Mouse (Mus musculus): ENCODE measurements around the gene Dcun1d4. TPM values are rescaled to one million over a fixed set of nuclear protein-coding genes. Genes with fewer than 3 reads are reported as not detected.

Gene Dcun1d4
- polyA plus RNA-seq, 1 experiment from 2014 or later = 20.3 TPM

DNA sequence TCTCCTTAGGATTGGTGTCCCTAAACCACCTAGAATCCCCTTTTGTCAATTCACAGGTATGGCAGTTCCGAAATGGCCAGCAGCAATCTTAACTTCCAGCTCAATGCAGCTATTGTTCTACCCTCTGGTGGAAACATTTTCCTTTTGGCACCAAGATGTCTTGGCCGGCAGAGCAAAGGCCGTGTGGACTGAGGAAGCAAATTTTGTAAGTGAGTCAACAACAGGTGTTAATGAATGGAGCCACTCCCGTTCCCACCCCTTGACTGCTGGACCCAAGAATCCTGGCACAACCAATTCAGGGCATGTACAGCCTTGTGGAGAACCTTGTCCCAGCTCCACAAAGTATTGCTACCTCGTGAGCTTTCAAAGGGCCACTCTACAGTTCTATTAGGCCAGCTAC lies 85.3 kb downstream of the Dcun1d4 start:
- no peaks in the 10 kb centered on the region for H3K27me3 ChIP-seq (ENCODE audit: control insufficient read depth, insufficient read depth, low read length)
- no peaks in the 10 kb centered on the region for H3K9me3 ChIP-seq (ENCODE audit: control insufficient read depth, low read length)
- no peak for ATAC-seq (ENCODE audit: insufficient number of reproducible peaks, insufficient read depth, low FRiP score, low read depth)
- H3K4me2 ChIP-seq (ENCODE audit: low read length) = no peak overlapping the region
- H3K27ac ChIP-seq (replicated peaks in 1 of 2; ENCODE audit: control insufficient read depth in 1 of 2, insufficient read depth in 1 of 2, low read depth in 2 of 2, low read length in 2 of 2) = no peak overlapping the region
- H3K4me3 ChIP-seq (ENCODE audit: control insufficient read depth in 1 of 2, insufficient read depth in 1 of 2, low read depth in 1 of 2, low read length in 2 of 2) = no peak overlapping the region
- WGBS = 74% methylated on average over 5 of the region's 5 CpGs
- H3K9ac ChIP-seq (ENCODE audit: low read length) = no peak overlapping the region
- H3K36me3 ChIP-seq (ENCODE audit: control insufficient read depth, insufficient read depth, low read length) = no peaks in the 10 kb centered on the region
- no peaks in the 10 kb centered on the region for H3K4me1 ChIP-seq (ENCODE audit: control insufficient read depth in 2 of 2, insufficient read depth in 2 of 2, low read length in 2 of 2)

DNA sequence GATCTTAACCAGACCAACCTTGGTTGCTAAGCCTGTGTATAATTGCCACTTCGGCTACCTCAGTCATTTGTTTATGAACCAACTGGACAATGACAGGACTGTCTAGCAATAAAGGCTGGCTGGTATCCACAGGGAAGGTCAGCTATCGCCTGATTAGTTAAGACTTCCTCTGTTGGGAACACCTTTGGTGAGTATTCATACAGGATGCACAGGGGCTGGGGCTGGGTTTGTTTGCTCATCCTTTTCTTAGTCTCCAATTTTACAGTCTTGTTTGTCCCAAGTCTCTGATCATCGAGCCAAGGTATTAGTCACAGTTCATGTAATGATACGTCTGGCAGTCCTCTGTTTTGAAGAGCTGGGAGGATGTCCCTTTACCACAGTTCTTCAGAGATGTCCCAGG lies 86.1 kb downstream of the Dcun1d4 start:
- ATAC-seq (ENCODE audit: insufficient number of reproducible peaks, insufficient read depth, low FRiP score, low read depth) = no peak
- Histone ChIP-seq H3K36me3 (ENCODE audit: control insufficient read depth, insufficient read depth, low read length) (no peaks in the 10 kb centered on the region), H3K9ac (ENCODE audit: low read length) (no peak overlapping the region), H3K4me2 (ENCODE audit: low read length) (no peak overlapping the region), H3K27me3 (ENCODE audit: control insufficient read depth, insufficient read depth, low read length) (no peaks in the 10 kb centered on the region), H3K9me3 (ENCODE audit: control insufficient read depth, low read length) (no peaks in the 10 kb centered on the region), H3K4me3 (ENCODE audit: control insufficient read depth in 1 of 2, insufficient read depth in 1 of 2, low read depth in 1 of 2, low read length in 2 of 2) (no peak overlapping the region), H3K4me1 (ENCODE audit: control insufficient read depth in 2 of 2, insufficient read depth in 2 of 2, low read length in 2 of 2) (no peaks in the 10 kb centered on the region), H3K27ac (replicated peaks in 1 of 2; ENCODE audit: control insufficient read depth in 1 of 2, insufficient read depth in 1 of 2, low read depth in 2 of 2, low read length in 2 of 2) (no peak overlapping the region)
- WGBS = 80% methylated on average over 4 of the region's 4 CpGs

DNA sequence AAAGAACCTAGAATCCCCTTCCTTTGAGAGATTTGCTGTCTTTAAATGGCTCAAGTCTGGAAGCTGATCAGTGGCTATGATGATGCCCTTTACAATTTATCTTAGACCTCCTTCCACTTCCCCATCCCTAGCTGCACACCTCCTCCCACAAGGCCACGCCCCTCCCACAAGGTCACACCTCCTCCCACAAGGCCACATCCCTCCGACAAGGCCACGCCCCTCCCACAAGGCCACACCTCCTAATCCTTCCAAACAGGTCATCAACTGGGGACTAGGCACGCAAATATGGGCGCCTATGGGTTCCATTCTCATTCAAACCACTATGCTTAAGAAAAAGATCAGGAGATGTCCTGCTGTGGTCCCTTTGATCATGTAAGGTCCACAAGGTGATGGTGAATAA lies 88.4 kb downstream of the Dcun1d4 start:
- Histone ChIP-seq H3K9me3 (ENCODE audit: control insufficient read depth, low read length) (no peaks in the 10 kb centered on the region), H3K36me3 (ENCODE audit: control insufficient read depth, insufficient read depth, low read length) (no peaks in the 10 kb centered on the region), H3K4me3 (ENCODE audit: control insufficient read depth in 1 of 2, insufficient read depth in 1 of 2, low read depth in 1 of 2, low read length in 2 of 2) (no peak overlapping the region), H3K27me3 (ENCODE audit: control insufficient read depth, insufficient read depth, low read length) (no peaks in the 10 kb centered on the region), H3K4me2 (ENCODE audit: low read length) (no peak overlapping the region), H3K27ac (replicated peaks in 1 of 2; ENCODE audit: control insufficient read depth in 1 of 2, insufficient read depth in 1 of 2, low read depth in 2 of 2, low read length in 2 of 2) (no peak overlapping the region), H3K9ac (ENCODE audit: low read length) (no peak overlapping the region), H3K4me1 (ENCODE audit: control insufficient read depth in 2 of 2, insufficient read depth in 2 of 2, low read length in 2 of 2) (no peaks in the 10 kb centered on the region)
- 77% methylated on average over 5 of the region's 5 CpGs for WGBS
- no peak for ATAC-seq (ENCODE audit: insufficient number of reproducible peaks, insufficient read depth, low FRiP score, low read depth)

DNA sequence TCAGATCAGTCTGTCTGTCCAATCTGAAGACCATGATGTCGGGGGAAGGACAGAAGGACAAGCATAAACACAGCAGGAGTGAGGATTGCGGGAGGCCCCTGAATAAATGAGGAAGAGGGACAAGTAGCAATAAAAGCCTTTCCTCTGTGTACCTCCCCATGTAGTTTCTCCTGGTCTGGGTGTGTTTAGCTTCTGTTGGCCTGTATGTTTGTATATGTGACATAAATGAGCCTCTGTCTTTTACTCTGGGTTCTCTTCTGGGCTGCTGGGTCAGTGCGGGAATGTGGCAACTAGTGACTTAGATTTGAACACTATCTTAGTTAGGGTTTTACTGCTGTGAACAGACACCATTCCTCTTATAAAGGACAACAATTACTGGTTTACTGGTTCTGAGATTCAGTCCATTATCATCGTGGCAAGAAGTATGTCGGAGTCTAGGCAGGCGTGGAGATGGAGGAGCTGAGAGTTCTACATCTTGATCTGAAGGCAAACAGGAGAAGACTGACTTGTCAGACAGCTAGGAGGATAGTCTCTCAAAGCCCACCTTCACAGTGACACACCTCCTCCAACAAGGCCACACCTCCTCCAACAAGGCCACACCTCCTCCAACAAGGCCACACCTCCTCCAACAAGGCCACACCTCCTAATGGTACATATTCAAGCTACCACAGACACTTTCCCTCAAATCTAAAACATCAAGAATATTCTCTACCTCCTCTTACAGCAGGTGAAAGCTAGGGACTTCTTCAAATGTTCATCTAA lies 90.8 kb downstream of the Dcun1d4 start:
- Histone ChIP-seq H3K27ac (replicated peaks in 1 of 2; ENCODE audit: control insufficient read depth in 1 of 2, insufficient read depth in 1 of 2, low read depth in 2 of 2, low read length in 2 of 2) (no peak overlapping the region), H3K4me3 (ENCODE audit: control insufficient read depth in 1 of 2, insufficient read depth in 1 of 2, low read depth in 1 of 2, low read length in 2 of 2) (no peak overlapping the region), H3K36me3 (ENCODE audit: control insufficient read depth, insufficient read depth, low read length) (no peaks in the 10 kb centered on the region), H3K4me2 (ENCODE audit: low read length) (no peak overlapping the region), H3K9ac (ENCODE audit: low read length) (no peak overlapping the region), H3K27me3 (ENCODE audit: control insufficient read depth, insufficient read depth, low read length) (no peaks in the 10 kb centered on the region), H3K9me3 (ENCODE audit: control insufficient read depth, low read length) (no peaks in the 10 kb centered on the region), H3K4me1 (ENCODE audit: control insufficient read depth in 2 of 2, insufficient read depth in 2 of 2, low read length in 2 of 2) (no peaks in the 10 kb centered on the region)
- ATAC-seq (ENCODE audit: insufficient number of reproducible peaks, insufficient read depth, low FRiP score, low read depth) = no peak
- 84% methylated on average over 6 of the region's 6 CpGs for WGBS

DNA sequence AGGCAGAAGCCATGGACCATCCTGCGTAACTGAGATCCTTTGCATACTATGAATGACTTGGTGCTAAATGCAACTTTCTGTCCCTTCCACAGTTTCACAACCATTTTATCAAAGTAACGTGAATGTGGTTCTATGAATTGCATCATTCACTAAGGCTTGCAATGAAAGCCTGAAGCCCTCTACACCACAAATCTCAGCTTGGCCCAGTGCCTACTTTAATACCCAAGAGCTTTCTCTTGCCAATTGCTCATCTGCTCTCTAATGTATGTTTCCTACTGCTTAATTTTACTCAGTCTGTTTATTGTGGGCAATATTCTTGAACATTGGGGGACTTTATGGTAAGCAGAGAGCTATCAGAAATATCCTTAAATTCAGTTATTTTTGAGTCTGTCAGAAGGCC lies 92.0 kb downstream of the Dcun1d4 start:
- Histone ChIP-seq H3K9me3 (ENCODE audit: control insufficient read depth, low read length) (no peaks in the 10 kb centered on the region), H3K27ac (replicated peaks in 1 of 2; ENCODE audit: control insufficient read depth in 1 of 2, insufficient read depth in 1 of 2, low read depth in 2 of 2, low read length in 2 of 2) (no peak overlapping the region), H3K27me3 (ENCODE audit: control insufficient read depth, insufficient read depth, low read length) (no peaks in the 10 kb centered on the region), H3K4me2 (ENCODE audit: low read length) (no peak overlapping the region), H3K4me1 (ENCODE audit: control insufficient read depth in 2 of 2, insufficient read depth in 2 of 2, low read length in 2 of 2) (no peaks in the 10 kb centered on the region), H3K36me3 (ENCODE audit: control insufficient read depth, insufficient read depth, low read length) (no peaks in the 10 kb centered on the region), H3K9ac (ENCODE audit: low read length) (no peak overlapping the region), H3K4me3 (ENCODE audit: control insufficient read depth in 1 of 2, insufficient read depth in 1 of 2, low read depth in 1 of 2, low read length in 2 of 2) (no peak overlapping the region)
- 78% methylated on average over 2 of the region's 2 CpGs for WGBS
- ATAC-seq (ENCODE audit: insufficient number of reproducible peaks, insufficient read depth, low FRiP score, low read depth) = no peak

DNA sequence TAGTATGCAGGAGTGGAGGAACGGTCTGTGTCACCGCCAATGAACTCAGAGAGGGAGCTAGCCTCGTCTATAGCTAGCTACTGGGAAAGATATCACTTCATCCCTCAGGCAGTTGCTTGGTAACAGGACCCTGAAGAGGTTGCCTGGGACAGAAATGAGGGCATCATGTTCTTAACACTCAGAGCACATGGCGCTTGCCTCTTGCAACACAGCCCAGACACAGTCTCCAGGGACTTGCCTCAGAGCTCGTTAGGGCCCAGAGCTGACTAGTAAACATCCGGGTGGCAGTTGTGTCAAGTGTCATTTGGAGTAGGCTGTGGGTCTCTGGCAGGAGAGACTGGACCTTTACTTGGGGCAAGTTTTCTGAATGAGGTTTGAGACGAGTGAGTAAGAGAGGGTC lies 93.0 kb downstream of the Dcun1d4 start:
- Histone ChIP-seq H3K9me3 (ENCODE audit: control insufficient read depth, low read length) (no peaks in the 10 kb centered on the region), H3K27ac (replicated peaks in 1 of 2; ENCODE audit: control insufficient read depth in 1 of 2, insufficient read depth in 1 of 2, low read depth in 2 of 2, low read length in 2 of 2) (no peak overlapping the region), H3K4me1 (ENCODE audit: control insufficient read depth in 2 of 2, insufficient read depth in 2 of 2, low read length in 2 of 2) (no peaks in the 10 kb centered on the region), H3K4me3 (ENCODE audit: control insufficient read depth in 1 of 2, insufficient read depth in 1 of 2, low read depth in 1 of 2, low read length in 2 of 2) (no peak overlapping the region), H3K4me2 (ENCODE audit: low read length) (no peak overlapping the region), H3K36me3 (ENCODE audit: control insufficient read depth, insufficient read depth, low read length) (no peaks in the 10 kb centered on the region), H3K9ac (ENCODE audit: low read length) (no peak overlapping the region), H3K27me3 (ENCODE audit: control insufficient read depth, insufficient read depth, low read length) (no peaks in the 10 kb centered on the region)
- 74% methylated on average over 7 of the region's 7 CpGs for WGBS
- no peak for ATAC-seq (ENCODE audit: insufficient number of reproducible peaks, insufficient read depth, low FRiP score, low read depth)

DNA sequence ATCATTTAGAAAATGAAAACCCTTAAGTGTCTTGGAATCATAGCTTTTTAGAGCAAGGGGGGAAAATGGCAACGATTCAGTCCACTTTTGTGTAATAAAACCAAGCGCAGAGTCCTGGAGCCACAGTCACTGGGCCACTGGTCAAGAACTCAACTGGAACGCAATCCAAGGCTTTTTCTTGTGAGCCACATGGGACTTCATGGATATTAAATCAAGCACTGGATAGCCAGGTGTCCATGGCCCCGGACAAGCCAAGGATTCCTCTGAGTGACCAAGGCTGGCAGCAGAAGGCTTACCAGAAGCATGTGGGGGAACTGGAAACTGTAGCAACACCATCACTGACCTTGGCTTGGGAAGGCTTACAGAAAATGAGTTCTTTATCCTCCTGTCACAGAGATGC lies 93.8 kb downstream of the Dcun1d4 start:
- no peaks in the 10 kb centered on the region for H3K4me1 ChIP-seq (ENCODE audit: control insufficient read depth in 2 of 2, insufficient read depth in 2 of 2, low read length in 2 of 2)
- WGBS = 90% methylated on average over 4 of the region's 4 CpGs
- no peak overlapping the region for H3K27ac ChIP-seq (replicated peaks in 1 of 2; ENCODE audit: control insufficient read depth in 1 of 2, insufficient read depth in 1 of 2, low read depth in 2 of 2, low read length in 2 of 2)
- no peak for ATAC-seq (ENCODE audit: insufficient number of reproducible peaks, insufficient read depth, low FRiP score, low read depth)
- no peak overlapping the region for H3K9ac ChIP-seq (ENCODE audit: low read length)
- no peak overlapping the region for H3K4me2 ChIP-seq (ENCODE audit: low read length)
- H3K4me3 ChIP-seq (ENCODE audit: control insufficient read depth in 1 of 2, insufficient read depth in 1 of 2, low read depth in 1 of 2, low read length in 2 of 2) = no peak overlapping the region
- no peaks in the 10 kb centered on the region for H3K36me3 ChIP-seq (ENCODE audit: control insufficient read depth, insufficient read depth, low read length)
- H3K9me3 ChIP-seq (ENCODE audit: control insufficient read depth, low read length) = no peaks in the 10 kb centered on the region
- H3K27me3 ChIP-seq (ENCODE audit: control insufficient read depth, insufficient read depth, low read length) = no peaks in the 10 kb centered on the region

DNA sequence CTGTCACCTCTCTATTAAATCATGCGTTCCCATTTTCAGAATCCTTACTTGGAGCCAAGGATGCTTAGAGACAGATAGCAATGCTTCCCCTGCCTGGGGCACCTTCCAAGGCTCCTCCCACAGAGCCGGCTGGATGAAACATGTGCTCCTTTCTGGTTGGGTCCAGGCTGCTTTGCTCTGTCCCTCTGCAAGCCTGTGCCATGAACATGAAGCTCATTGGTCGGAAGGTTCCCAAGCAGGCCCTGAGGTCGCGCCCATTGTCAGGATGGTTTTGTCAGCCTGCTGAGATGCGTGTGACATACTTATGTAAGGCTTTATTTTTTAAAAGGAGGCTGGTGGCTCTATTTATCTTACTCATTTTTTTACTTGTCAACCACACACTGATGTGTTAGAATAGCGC lies 95.9 kb downstream of the Dcun1d4 start:
- H3K27me3 ChIP-seq (ENCODE audit: control insufficient read depth, insufficient read depth, low read length) = no peaks in the 10 kb centered on the region
- H3K4me3 ChIP-seq (ENCODE audit: control insufficient read depth in 1 of 2, insufficient read depth in 1 of 2, low read depth in 1 of 2, low read length in 2 of 2) = no peak overlapping the region
- ATAC-seq (ENCODE audit: insufficient number of reproducible peaks, insufficient read depth, low FRiP score, low read depth) = no peak
- no peak overlapping the region for H3K9ac ChIP-seq (ENCODE audit: low read length)
- no peak overlapping the region for H3K4me2 ChIP-seq (ENCODE audit: low read length)
- H3K9me3 ChIP-seq (ENCODE audit: control insufficient read depth, low read length) = no peaks in the 10 kb centered on the region
- no peaks in the 10 kb centered on the region for H3K4me1 ChIP-seq (ENCODE audit: control insufficient read depth in 2 of 2, insufficient read depth in 2 of 2, low read length in 2 of 2)
- no peak overlapping the region for H3K27ac ChIP-seq (replicated peaks in 1 of 2; ENCODE audit: control insufficient read depth in 1 of 2, insufficient read depth in 1 of 2, low read depth in 2 of 2, low read length in 2 of 2)
- WGBS = 56% methylated on average over 7 of the region's 7 CpGs
- no peaks in the 10 kb centered on the region for H3K36me3 ChIP-seq (ENCODE audit: control insufficient read depth, insufficient read depth, low read length)
